Mouse (Mus musculus): ENCODE measurements around the gene Sema6b. TPM values are rescaled to one million over a fixed set of nuclear protein-coding genes. Genes with fewer than 3 reads are reported as not detected.

The Sema6b gene
- 2.3 and 3.3 TPM in 2 replicates for polyA plus RNA-seq (2015; fragmentation: Nextera tagmentation; extraction: Ambion mirVana)

- 1% methylated on average over 73 of the region's 79 CpGs for WGBS
- peaks cover 29% of the 10 kb centered on the region for H3K4me1 ChIP-seq
- H3K4me3 ChIP-seq = peak within 1 kb of the TSS; percentile 66
- H3K27me3 ChIP-seq = peaks cover 85% of the 10 kb centered on the region
- H3K36me3 ChIP-seq = no peaks in the 10 kb centered on the region
- ATAC-seq (ENCODE audit: insufficient number of reproducible peaks, low FRiP score, low TSS enrichment, low read depth) = no peak
- H3K9ac ChIP-seq = peak within 1 kb of the TSS; percentile 29; the same call in 1 of the 2 replicates
- H3K4me2 ChIP-seq = peak within 1 kb of the TSS; percentile 99
- H3K9me3 ChIP-seq = no peaks in the 10 kb centered on the region
- H3K27ac ChIP-seq = no peak within 1 kb of the TSS
Observed at GRCm38 (mm10) chr17:56139858-56140595, at the start of gene Sema6b. Gene Sema6b (minus strand): TSS chr17:56140343.

GRCm38 (mm10) chr17:56185281-56186141, 45.4 kb upstream of the Sema6b start:
- Histone ChIP-seq H3K4me1 (peaks cover 25% of the 10 kb centered on the region), H3K36me3 (peaks cover 59% of the 10 kb centered on the region), H3K9ac (no peak overlapping the region), H3K27me3 (no peaks in the 10 kb centered on the region), H3K9me3 (no peaks in the 10 kb centered on the region), H3K4me2 (no peak overlapping the region; the same call in 1 of the 2 replicates), H3K4me3 (no peak overlapping the region), H3K27ac (peak overlapping the region; percentile 74)
- ATAC-seq (ENCODE audit: insufficient number of reproducible peaks, low FRiP score, low TSS enrichment, low read depth) = peak; percentile 53; the same call in 1 of the 2 replicates
- 41% methylated on average over 11 of the region's 11 CpGs for WGBS

DNA sequence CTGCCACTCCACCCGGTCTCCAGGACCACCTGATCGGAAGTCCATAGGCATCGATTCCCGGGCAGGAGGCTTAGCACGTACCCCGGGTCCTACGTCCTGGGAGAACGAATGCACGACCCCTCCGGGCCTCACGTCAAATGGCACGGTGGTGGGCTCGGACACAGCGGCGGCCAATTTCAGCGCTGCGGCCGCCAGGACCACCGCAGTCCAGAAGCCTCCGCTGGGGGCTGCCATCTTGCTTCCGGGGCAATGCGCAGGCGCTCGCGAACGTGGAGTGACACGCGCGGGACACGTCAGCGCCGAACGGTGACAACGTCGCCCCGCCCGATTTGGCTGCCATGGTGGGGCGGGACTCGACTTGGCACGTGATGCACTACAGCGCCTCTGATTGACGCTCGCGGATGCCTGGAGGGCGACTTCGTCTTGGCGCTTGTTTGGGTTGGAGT, 43.5 kb upstream of the Sema6b start, which contains the start of gene Mydgf:
Gene Mydgf, minus strand, starts transcription at position 263 of the 446 bp plus-strand sequence.
- peaks cover 59% of the 10 kb centered on the region for H3K36me3 ChIP-seq
- under 1% methylated on average over 46 of the region's 47 CpGs for WGBS
- peak within 1 kb of the TSS; percentile 92 for H3K4me3 ChIP-seq
- H3K27ac ChIP-seq = peak within 1 kb of the TSS; percentile 84
- peak within 1 kb of the TSS; percentile 83 for H3K4me2 ChIP-seq
- ATAC-seq (ENCODE audit: insufficient number of reproducible peaks, low FRiP score, low TSS enrichment, low read depth) = peak; percentile 82
- H3K9me3 ChIP-seq = no peaks in the 10 kb centered on the region
- H3K4me1 ChIP-seq = peaks cover 25% of the 10 kb centered on the region
- peak within 1 kb of the TSS; percentile 72 for H3K9ac ChIP-seq
- H3K27me3 ChIP-seq = no peaks in the 10 kb centered on the region

GRCm38 (mm10) chr17:56182975-56183657, 43.0 kb upstream of the Sema6b start:
- no peaks in the 10 kb centered on the region for H3K27me3 ChIP-seq
- no peaks in the 10 kb centered on the region for H3K9me3 ChIP-seq
- H3K9ac ChIP-seq = peak overlapping the region; percentile 72
- H3K27ac ChIP-seq = peak overlapping the region; percentile 84
- peak; percentile 7; the same call in 1 of the 2 replicates for ATAC-seq (ENCODE audit: insufficient number of reproducible peaks, low FRiP score, low TSS enrichment, low read depth)
- 2% methylated on average over 14 of the region's 14 CpGs for WGBS
- peak overlapping the region; percentile 92 for H3K4me3 ChIP-seq
- peaks cover 56% of the 10 kb centered on the region for H3K36me3 ChIP-seq
- peak overlapping the region; percentile 83 for H3K4me2 ChIP-seq
- peaks cover 25% of the 10 kb centered on the region for H3K4me1 ChIP-seq

GRCm38 (mm10) chr17:56175416-56175815, 35.3 kb upstream of the Sema6b start:
- Histone ChIP-seq H3K9me3 (no peaks in the 10 kb centered on the region), H3K36me3 (peaks cover 68% of the 10 kb centered on the region)

GRCm38 (mm10) chr17:56173401-56174046, 33.4 kb upstream of the Sema6b start:
- peaks cover 49% of the 10 kb centered on the region for H3K36me3 ChIP-seq
- H3K9ac ChIP-seq = no peak overlapping the region
- H3K9me3 ChIP-seq = no peaks in the 10 kb centered on the region
- H3K27ac ChIP-seq = no peak overlapping the region
- 53% methylated on average over 10 of the region's 10 CpGs for WGBS
- H3K4me2 ChIP-seq = no peak overlapping the region
- ATAC-seq (ENCODE audit: insufficient number of reproducible peaks, low FRiP score, low TSS enrichment, low read depth) = no peak
- no peaks in the 10 kb centered on the region for H3K4me1 ChIP-seq
- H3K27me3 ChIP-seq = no peaks in the 10 kb centered on the region
- H3K4me3 ChIP-seq = no peak overlapping the region

More at GRCm38 (mm10) chr17:56175416-56175815, 35.3 kb upstream of the Sema6b start:
- Histone ChIP-seq H3K4me1 (no peaks in the 10 kb centered on the region), H3K4me2 (no peak overlapping the region), H3K27me3 (no peaks in the 10 kb centered on the region), H3K4me3 (no peak overlapping the region), H3K27ac (no peak overlapping the region), H3K9ac (no peak overlapping the region)
- 100% methylated on average over 3 of the region's 3 CpGs for WGBS
- ATAC-seq (ENCODE audit: insufficient number of reproducible peaks, low FRiP score, low TSS enrichment, low read depth) = no peak

GRCm38 (mm10) chr17:56171881-56172280, 31.7 kb upstream of the Sema6b start:
- ATAC-seq (ENCODE audit: insufficient number of reproducible peaks, low FRiP score, low TSS enrichment, low read depth) = no peak
- Histone ChIP-seq H3K27me3 (no peaks in the 10 kb centered on the region), H3K4me2 (no peak overlapping the region), H3K4me3 (no peak overlapping the region), H3K9ac (no peak overlapping the region), H3K36me3 (peaks cover 35% of the 10 kb centered on the region), H3K4me1 (no peaks in the 10 kb centered on the region), H3K9me3 (no peaks in the 10 kb centered on the region), H3K27ac (no peak overlapping the region)
- WGBS = 86% methylated on average over 17 of the region's 17 CpGs

- H3K9me3 ChIP-seq = no peaks in the 10 kb centered on the region
- no peak overlapping the region for H3K9ac ChIP-seq
- H3K27ac ChIP-seq = no peak overlapping the region
- H3K4me1 ChIP-seq = no peaks in the 10 kb centered on the region
- peaks cover 31% of the 10 kb centered on the region for H3K36me3 ChIP-seq
- H3K4me2 ChIP-seq = no peak overlapping the region
- no peak overlapping the region for H3K4me3 ChIP-seq
- WGBS = 80% methylated on average over 9 of the region's 9 CpGs
- H3K27me3 ChIP-seq = no peaks in the 10 kb centered on the region
- no peak for ATAC-seq (ENCODE audit: insufficient number of reproducible peaks, low FRiP score, low TSS enrichment, low read depth)
Observed at GRCm38 (mm10) chr17:56171456-56171855, 31.3 kb upstream of the Sema6b start.

- Histone ChIP-seq H3K27me3 (no peaks in the 10 kb centered on the region), H3K9ac (no peak overlapping the region), H3K9me3 (no peaks in the 10 kb centered on the region), H3K4me3 (no peak overlapping the region), H3K36me3 (peaks cover 24% of the 10 kb centered on the region), H3K4me1 (no peaks in the 10 kb centered on the region; the same call in 1 of the 2 replicates), H3K27ac (no peak overlapping the region), H3K4me2 (no peak overlapping the region)
- 72% methylated on average over 10 of the region's 10 CpGs for WGBS
- no peak for ATAC-seq (ENCODE audit: insufficient number of reproducible peaks, low FRiP score, low TSS enrichment, low read depth)
Observed at GRCm38 (mm10) chr17:56170636-56171035, 30.5 kb upstream of the Sema6b start.

DNA sequence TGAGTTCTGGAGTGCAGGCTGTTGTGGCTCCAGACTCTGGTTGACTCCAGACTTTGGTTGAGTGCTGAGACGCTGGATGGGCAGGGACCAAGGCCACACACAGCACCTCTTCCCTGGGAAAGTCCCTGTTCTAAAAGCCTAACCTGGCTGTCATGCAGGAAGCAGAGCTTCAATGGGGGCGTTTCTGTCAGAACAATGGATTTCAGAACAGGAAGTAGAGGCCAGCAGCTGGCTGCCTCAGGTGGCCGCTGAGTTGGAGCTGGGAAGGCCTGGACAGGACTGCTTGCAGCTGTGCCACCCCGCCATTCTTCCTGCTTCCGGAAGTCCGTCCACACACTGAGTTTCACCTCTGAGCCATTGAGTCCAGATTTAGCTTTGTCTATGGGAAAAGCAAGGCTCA, 29.7 kb upstream of the Sema6b start:
- ATAC-seq (ENCODE audit: insufficient number of reproducible peaks, low FRiP score, low TSS enrichment, low read depth) = no peak
- 73% methylated on average over 6 of the region's 6 CpGs for WGBS
- no peaks in the 10 kb centered on the region for H3K9me3 ChIP-seq

DNA sequence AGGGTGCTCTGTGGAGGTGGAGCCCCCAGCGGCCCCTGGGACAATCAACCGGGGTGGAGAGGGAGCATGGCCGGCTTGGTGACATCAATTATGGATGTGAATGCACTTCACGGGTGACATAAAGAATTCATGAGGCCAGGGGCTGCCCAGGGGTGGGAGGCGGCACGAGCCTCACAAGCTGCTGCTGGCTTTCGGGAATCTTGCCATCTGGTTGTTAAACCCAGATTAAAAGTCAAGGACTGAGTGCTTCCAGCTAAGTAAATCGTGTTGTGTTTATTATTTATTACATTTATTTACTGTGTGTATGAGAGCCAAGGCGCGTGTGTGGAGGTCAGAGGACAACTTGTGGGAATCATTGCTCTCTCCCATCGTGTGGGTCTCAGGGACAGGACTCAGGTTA, 25.5 kb upstream of the Sema6b start:
- WGBS = 60% methylated on average over 11 of the region's 11 CpGs
- no peak for ATAC-seq (ENCODE audit: insufficient number of reproducible peaks, low FRiP score, low TSS enrichment, low read depth)
- Histone ChIP-seq H3K27ac (no peak overlapping the region), H3K4me3 (no peak overlapping the region), H3K4me1 (peaks cover 22% of the 10 kb centered on the region), H3K27me3 (peaks cover 3% of the 10 kb centered on the region; the same call in 1 of the 2 replicates), H3K9me3 (no peaks in the 10 kb centered on the region), H3K9ac (no peak overlapping the region), H3K4me2 (no peak overlapping the region), H3K36me3 (no peaks in the 10 kb centered on the region)

More for the DNA sequence above, 29.7 kb upstream of the Sema6b start:
- Histone ChIP-seq H3K4me3 (no peak overlapping the region), H3K27me3 (no peaks in the 10 kb centered on the region), H3K9ac (no peak overlapping the region), H3K4me2 (no peak overlapping the region), H3K27ac (0 out of 2 replicates have a peak overlapping the region, but pooled peaks have one; percentile 24), H3K36me3 (peaks cover 16% of the 10 kb centered on the region; the same call in 1 of the 2 replicates), H3K4me1 (peaks cover 3% of the 10 kb centered on the region; the same call in 1 of the 2 replicates)

All from limb, embryonic 15.5 days (tissue).